Mouse (Mus musculus) gonadal fat pad, adult 2 months (tissue): Measurements from ENCODE around the gene Olfr1248. TPM values are rescaled to one million over a fixed set of nuclear protein-coding genes. Genes with fewer than 3 reads are reported as not detected.
"Not testable (repeated sequence)": the region's sequence is repeated elsewhere in the genome, so short reads cannot be mapped to it uniquely, and the experiment has no call there.

Source experiments
- DNase-seq: peaks from one replicate; pipeline ENCODE4 v3.0.0-alpha.2; 2012; ENCODE audit warnings: low read depth
- polyA plus RNA-seq: library from polyadenylated mRNA; depleted of rRNA; stranded (reverse); fragments of >200 nt; gene quantifications from 2 replicates; pipeline ENCODE4 v1.2.3, GENCODE M21; 2012; rRNA removed

Olfr1248 gene
- polyA plus RNA-seq: not detected in 2 replicates

DNA sequence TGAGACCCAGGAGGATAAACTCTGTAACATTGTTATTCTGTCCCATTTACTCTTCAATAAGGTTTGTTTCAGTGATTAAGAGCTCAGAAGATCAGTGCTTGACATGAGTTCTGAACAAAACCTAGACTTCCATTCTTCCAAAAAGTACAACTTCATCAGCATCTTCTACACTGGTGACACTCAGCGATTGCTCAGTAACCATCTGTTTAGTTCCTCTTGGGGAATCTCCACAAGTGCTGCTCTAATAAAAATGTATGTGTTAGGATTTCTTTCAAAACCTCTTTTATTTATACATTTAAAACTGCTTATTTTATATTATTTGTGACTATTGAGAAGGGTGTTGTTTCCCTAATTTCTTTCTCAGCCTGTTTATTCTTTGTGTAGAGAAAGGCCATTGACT, at the start of gene Olfr1248:
Gene Olfr1248, minus strand, starts transcription at position 101 of the 400 bp plus-strand sequence.
- DNase-seq: not testable (repeated sequence)

DNA sequence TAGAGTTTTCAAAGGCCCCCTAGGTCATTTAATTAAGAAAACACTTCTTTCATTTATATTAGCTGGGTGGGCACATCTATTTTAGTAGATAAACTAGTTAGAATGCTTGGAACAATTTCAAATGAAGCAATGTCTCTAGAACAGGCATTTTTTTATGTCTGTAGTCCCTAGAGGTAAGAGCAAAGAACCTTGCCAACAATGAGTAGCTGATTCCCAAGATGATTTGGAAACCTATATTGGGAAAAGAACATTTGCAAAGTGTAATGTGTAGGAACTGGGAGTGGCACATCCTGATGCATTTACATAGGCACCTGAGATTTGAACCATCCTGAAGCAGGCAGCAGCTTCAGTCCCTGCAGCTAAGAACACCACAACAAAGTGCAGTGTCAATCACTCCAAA, 43.3 kb upstream of the Olfr1248 start, which contains the start of gene Olfr1250:
Gene Olfr1250, minus strand, starts transcription at position 101 of the 400 bp plus-strand sequence.
- DNase-seq: no peak

DNA sequence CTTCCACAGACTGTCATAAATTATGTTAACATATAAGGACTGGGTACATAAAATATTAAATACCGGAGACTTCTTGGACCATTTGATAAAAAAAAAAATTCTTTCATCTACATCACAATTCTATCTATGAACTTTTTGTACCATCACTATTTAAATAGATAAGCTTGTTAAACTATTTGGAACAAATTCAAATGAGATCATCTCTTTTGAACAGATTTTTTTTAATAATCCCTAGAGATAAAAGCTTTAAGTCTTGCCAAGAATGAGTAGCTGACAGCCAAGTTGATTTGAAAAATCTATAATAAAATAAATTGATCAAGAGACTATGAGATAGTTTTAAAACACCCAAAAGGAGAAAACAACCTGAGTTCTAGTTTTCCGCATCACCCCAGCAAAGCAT, 16.8 kb upstream of the Olfr1248 start, which contains the start of gene Olfr1249:
Gene Olfr1249, minus strand, starts transcription at position 101 of the 400 bp plus-strand sequence.
- DNase-seq: no peak

DNA sequence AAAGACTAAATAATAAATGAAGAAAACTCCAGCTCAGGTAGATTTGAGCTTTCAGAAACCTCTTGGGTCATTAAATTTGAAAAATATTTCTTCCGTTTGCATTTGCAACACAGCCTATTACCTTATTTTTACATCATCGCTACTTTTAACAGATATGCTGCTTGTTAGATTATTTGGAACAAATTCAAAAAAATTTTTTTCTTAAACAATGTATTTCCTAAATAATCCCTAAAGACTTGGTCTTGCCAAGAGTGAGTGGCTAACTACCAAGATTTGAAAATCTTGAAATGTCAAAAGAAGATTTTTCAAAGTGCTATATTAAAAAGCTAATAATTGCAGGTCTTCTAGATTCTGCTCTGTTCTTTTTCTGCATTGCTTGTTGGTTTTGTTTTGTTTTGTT, 4.0 kb downstream of the Olfr1248 start, which contains the start of gene Olfr1247:
Gene Olfr1247, minus strand, starts transcription at position 101 of the 400 bp plus-strand sequence.
- DNase-seq: no peak

DNA sequence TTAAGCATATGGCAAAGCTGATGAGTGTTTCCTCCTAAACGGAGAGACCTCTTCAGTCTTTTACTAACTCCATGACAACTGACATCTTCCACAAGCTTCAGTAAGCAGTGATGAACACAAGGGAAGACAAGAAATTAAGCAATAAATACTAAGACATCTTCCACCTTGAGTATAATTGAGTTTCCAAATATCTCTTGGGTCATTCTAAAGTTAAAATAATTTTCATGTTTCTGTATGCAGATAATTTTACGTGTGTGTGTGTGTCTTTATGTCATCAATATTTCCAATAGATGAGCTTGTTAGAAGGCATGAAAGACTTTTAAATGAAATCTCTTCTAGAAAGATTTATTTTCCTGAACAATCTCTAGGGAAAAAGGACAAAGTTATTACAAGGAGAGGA, 25.0 kb downstream of the Olfr1248 start, which contains the start of gene Olfr1246:
Gene Olfr1246, minus strand, starts transcription at position 101 of the 400 bp plus-strand sequence.
- no peak for DNase-seq

DNA sequence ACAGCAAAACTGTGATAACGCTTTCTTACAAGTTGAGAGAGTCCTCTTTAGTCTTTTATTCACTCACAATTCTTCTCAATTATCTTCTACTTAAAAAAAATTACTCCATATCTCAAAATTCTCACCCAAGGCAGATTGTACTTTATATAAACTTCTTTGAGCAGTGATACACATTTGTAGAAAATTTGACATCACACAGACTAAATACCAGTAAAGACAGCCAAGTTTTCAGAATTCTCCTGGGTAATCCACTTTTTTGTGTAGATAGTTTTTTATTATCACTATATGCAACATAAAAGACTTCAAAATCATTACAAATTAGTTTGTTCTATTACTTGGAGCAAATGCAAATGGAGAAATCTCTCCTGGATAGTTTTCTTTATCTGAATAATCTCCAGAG, 39.7 kb downstream of the Olfr1248 start, which contains the start of gene Olfr1245:
Gene Olfr1245, minus strand, starts transcription at position 101 of the 400 bp plus-strand sequence.
- DNase-seq: no peak

Other genes starting within 250 kb of the Olfr1248 start
- not detected in 2 replicates for gene Olfr1238, start 208.6 kb downstream of the Olfr1248 start, polyA plus RNA-seq
- gene Olfr1239, start 197.8 kb downstream of the Olfr1248 start, polyA plus RNA-seq: not detected in 2 replicates
- gene Olfr1240, start 175.2 kb downstream of the Olfr1248 start, polyA plus RNA-seq: not detected in 2 replicates
- not detected in 2 replicates for gene Olfr1241, start 131.1 kb downstream of the Olfr1248 start, polyA plus RNA-seq
- not detected in 2 replicates for gene Olfr1242, start 119.9 kb downstream of the Olfr1248 start, polyA plus RNA-seq
- gene Olfr1243, start 86.8 kb downstream of the Olfr1248 start, polyA plus RNA-seq: not detected in 2 replicates
- not detected in 2 replicates for gene Olfr1245, start 39.8 kb downstream of the Olfr1248 start, polyA plus RNA-seq
- not detected in 2 replicates for gene Olfr1246, start 25.1 kb downstream of the Olfr1248 start, polyA plus RNA-seq
- gene Olfr1247, start 4.1 kb downstream of the Olfr1248 start, polyA plus RNA-seq: not detected in 2 replicates
- not detected in 2 replicates for gene Olfr1249, start 16.7 kb upstream of the Olfr1248 start, polyA plus RNA-seq
- gene Olfr1250, start 43.2 kb upstream of the Olfr1248 start, polyA plus RNA-seq: not detected in 2 replicates
- gene Olfr1251, start 53.7 kb upstream of the Olfr1248 start, polyA plus RNA-seq: not detected in 2 replicates
- gene Olfr1252, start 106.8 kb upstream of the Olfr1248 start, polyA plus RNA-seq: not detected in 2 replicates
- not detected in 2 replicates for gene Olfr1253, start 138.8 kb upstream of the Olfr1248 start, polyA plus RNA-seq
- gene Olfr1254, start 175.4 kb upstream of the Olfr1248 start, polyA plus RNA-seq: not detected in 2 replicates
- gene Olfr1255, start 193.8 kb upstream of the Olfr1248 start, polyA plus RNA-seq: not detected in 2 replicates
- gene Olfr1256, start 223.3 kb upstream of the Olfr1248 start, polyA plus RNA-seq: not detected in 2 replicates
- gene Olfr48, start 230.0 kb upstream of the Olfr1248 start, polyA plus RNA-seq: not detected in 2 replicates